Mouse (Mus musculus) ES-Bruce4 (cell line): ENCODE data around the gene Slc37a2. TPM values are rescaled to one million over a fixed set of nuclear protein-coding genes. Genes with fewer than 3 reads are reported as not detected.

Experiments used
- H3K27ac ChIP-seq: 2 replicates; pipeline ENCODE4 v1.5.1; 2012; ENCODE audit warnings: low read length, inconsistent platforms; ENCODE audit not compliant: insufficient read depth
- H3K27me3 ChIP-seq: 2 replicates; pipeline ENCODE4 v1.6.1; 2012; ENCODE audit warnings: mild to moderate bottlenecking, low read length, inconsistent platforms; ENCODE audit not compliant: control insufficient read depth, poor library complexity, insufficient read depth, severe bottlenecking
- H3K36me3 ChIP-seq: 2 replicates; pipeline ENCODE4 v1.6.1; 2012; ENCODE audit warnings: inconsistent platforms, mild to moderate bottlenecking, low read length, moderate library complexity; ENCODE audit not compliant: control insufficient read depth, poor library complexity, insufficient read depth, severe bottlenecking
- H3K4me1 ChIP-seq: one replicate; pipeline ENCODE4 v1.8.1; 2011; ENCODE audit warnings: low read length; ENCODE audit not compliant: control insufficient read depth, insufficient read depth
- H3K4me3 ChIP-seq: 2 replicates; pipeline ENCODE4 v1.5.1; 2011; ENCODE audit warnings: low read depth, mild to moderate bottlenecking, low read length
- H3K9ac ChIP-seq: 2 replicates; pipeline ENCODE4 v1.6.1; 2012; ENCODE audit warnings: low read depth, mild to moderate bottlenecking, inconsistent platforms; ENCODE audit not compliant: poor library complexity, severe bottlenecking
- H3K9me3 ChIP-seq: replicated peaks from 2 replicates; pipeline ENCODE4 v1.6.1; 2012; ENCODE audit warnings: mild to moderate bottlenecking, low read length, inconsistent platforms; ENCODE audit not compliant: control insufficient read depth, poor library complexity, insufficient read depth, severe bottlenecking
- CTCF ChIP-seq: IDR thresholded peaks from one replicate; pipeline ENCODE4 v1.8.1; 2011; ENCODE audit warnings: low read depth, low read length
- EP300 ChIP-seq: IDR thresholded peaks from 2 replicates; pipeline ENCODE4 v1.6.1; 2011; ENCODE audit warnings: low read depth, low read length; ENCODE audit not compliant: insufficient read depth
- POLR2A ChIP-seq: IDR thresholded peaks from one replicate; pipeline ENCODE4 v1.8.1; 2011; ENCODE audit warnings: low read length; ENCODE audit not compliant: insufficient read depth
- polyA plus RNA-seq: library from polyadenylated mRNA; stranded (reverse); fragments of >200 nt; gene quantifications from 2 replicates; pipeline ENCODE4 v1.2.4, GENCODE M21; 2011; ENCODE audit warnings: low read depth; ENCODE audit not compliant: missing spikeins, insufficient read depth, insufficient read length

Slc37a2 gene
- polyA plus RNA-seq, 1 experiment: 2.1 TPM

GRCm38 (mm10) chr9:37230486-37231195 lies 24.9 kb downstream of the Slc37a2 start:
- H3K27me3 ChIP-seq: no peaks in the 10 kb centered on the region
- H3K27ac ChIP-seq: no peak overlapping the region
- H3K9ac ChIP-seq: no peak overlapping the region
- no peaks in the 10 kb centered on the region for H3K9me3 ChIP-seq
- TF ChIP-seq EP300 (no peak), POLR2A (no peak), CTCF (no peak)
- no peak overlapping the region for H3K4me3 ChIP-seq
- H3K4me1 ChIP-seq: no peaks in the 10 kb centered on the region
- no peaks in the 10 kb centered on the region for H3K36me3 ChIP-seq

GRCm38 (mm10) chr9:37229880-37230325 lies 25.6 kb downstream of the Slc37a2 start:
- H3K9ac ChIP-seq: no peak overlapping the region
- no peaks in the 10 kb centered on the region for H3K36me3 ChIP-seq
- no peaks in the 10 kb centered on the region for H3K27me3 ChIP-seq
- H3K4me3 ChIP-seq: no peak overlapping the region
- H3K27ac ChIP-seq: no peak overlapping the region
- peak; percentile 41 for TF ChIP-seq CTCF
- TF ChIP-seq EP300: no peak
- no peak for TF ChIP-seq POLR2A
- H3K4me1 ChIP-seq: no peaks in the 10 kb centered on the region
- no peaks in the 10 kb centered on the region for H3K9me3 ChIP-seq

- Histone ChIP-seq H3K4me3 (no peak overlapping the region), H3K9ac (no peak overlapping the region), H3K27me3 (no peaks in the 10 kb centered on the region), H3K4me1 (no peaks in the 10 kb centered on the region), H3K9me3 (no peaks in the 10 kb centered on the region), H3K36me3 (no peaks in the 10 kb centered on the region), H3K27ac (no peak overlapping the region)
- TF ChIP-seq POLR2A (no peak), CTCF (no peak), EP300 (no peak)
Observed at GRCm38 (mm10) chr9:37225581-37225980, 30.0 kb downstream of the Slc37a2 start.

GRCm38 (mm10) chr9:37220755-37221154 lies 34.8 kb downstream of the Slc37a2 start:
- Histone ChIP-seq H3K4me3 (no peak overlapping the region), H3K4me1 (peaks cover 5% of the 10 kb centered on the region), H3K9me3 (no peaks in the 10 kb centered on the region), H3K36me3 (no peaks in the 10 kb centered on the region), H3K27me3 (no peaks in the 10 kb centered on the region), H3K27ac (no peak overlapping the region), H3K9ac (no peak overlapping the region)
- TF ChIP-seq CTCF (no peak), EP300 (no peak), POLR2A (no peak)

GRCm38 (mm10) chr9:37214327-37215060 lies 41.0 kb downstream of the Slc37a2 start:
- Histone ChIP-seq H3K4me3 (no peak overlapping the region), H3K27me3 (no peaks in the 10 kb centered on the region), H3K27ac (no peak overlapping the region), H3K9me3 (no peaks in the 10 kb centered on the region), H3K36me3 (no peaks in the 10 kb centered on the region), H3K9ac (no peak overlapping the region), H3K4me1 (peaks cover 5% of the 10 kb centered on the region)
- TF ChIP-seq EP300 (no peak), POLR2A (no peak), CTCF (no peak)
